Mouse (Mus musculus) limb, embryonic 14.5 days (tissue): Measurements from ENCODE around the gene Foxo4. TPM values are rescaled to one million over a fixed set of nuclear protein-coding genes. Genes with fewer than 3 reads are reported as not detected.

Source experiments
- ATAC-seq: fragments of 200-750 bp; cut with Nextera tagmentation; 2 replicates; pipeline ENCODE4 v1.8.0; 2017; ENCODE audit warnings: low read depth, moderate number of reproducible peaks, moderate TSS enrichment; ENCODE audit not compliant: low FRiP score
- DNase-seq: peaks from one replicate; pipeline ENCODE4 v3.0.0-alpha.2; 2015; ENCODE audit warnings: low spot score
- H3K27ac ChIP-seq: fragments of 300-500 bp; sonication (generic); replicated peaks from 2 replicates; pipeline ENCODE4 v1.5.1; 2014; ENCODE audit warnings: low read depth, mild to moderate bottlenecking, low read length, moderate library complexity, mixed read lengths
- H3K27me3 ChIP-seq: fragments of 300-500 bp; sonication (generic); 2 replicates; pipeline ENCODE4 v1.6.1; 2014; ENCODE audit warnings: low read length, mixed read lengths; ENCODE audit not compliant: control insufficient read depth, insufficient read depth
- H3K36me3 ChIP-seq: fragments of 300-500 bp; sonication (generic); 2 replicates; pipeline ENCODE4 v1.6.1; 2014; ENCODE audit warnings: mild to moderate bottlenecking, low read length, moderate library complexity, mixed read lengths; ENCODE audit not compliant: control insufficient read depth, insufficient read depth
- H3K4me1 ChIP-seq: fragments of 300-500 bp; sonication (generic); 2 replicates; pipeline ENCODE4 v1.6.1; 2014; ENCODE audit warnings: antibody characterized with exemption, low read length, mixed read lengths; ENCODE audit not compliant: control insufficient read depth, insufficient read depth
- H3K4me2 ChIP-seq: fragments of 300-500 bp; sonication (generic); replicated peaks from 2 replicates; pipeline ENCODE4 v1.6.1; 2014; ENCODE audit warnings: low read depth, mild to moderate bottlenecking, low read length, moderate library complexity; ENCODE audit not compliant: severe bottlenecking
- H3K4me3 ChIP-seq: fragments of 300-500 bp; sonication (generic); replicated peaks from 2 replicates; pipeline ENCODE4 v1.5.1; 2014; ENCODE audit warnings: low read length
- H3K9ac ChIP-seq: fragments of 300-500 bp; sonication (generic); 2 replicates; pipeline ENCODE4 v1.6.1; 2014; ENCODE audit warnings: mild to moderate bottlenecking, low read depth, low read length, moderate library complexity; ENCODE audit not compliant: severe bottlenecking
- H3K9me3 ChIP-seq: fragments of 300-500 bp; sonication (generic); 2 replicates; pipeline ENCODE4 v1.6.1; 2016; ENCODE audit warnings: low read length; ENCODE audit not compliant: control insufficient read depth
- POLR2A ChIP-seq: fragments of 200-500 bp; IDR thresholded peaks from 2 replicates; pipeline ENCODE4 v1.8.0; 2012; ENCODE audit warnings: inconsistent platforms, mild to moderate bottlenecking, moderate library complexity, borderline replicate concordance; ENCODE audit not compliant: insufficient read depth, insufficient read length; ENCODE audit errors: extremely low read depth
- WGBS: fragments of 180-500 bp; shearing (Covaris S2); extraction: QIAGEN DNeasy Blood & Tissue Kit; methylation state at CpG from one replicate; pipeline ENCODE4 v1.1.7; 2014; 5-methylcytosine and 5-hydroxymethylcytosine counted together
- polyA plus RNA-seq, 2 experiments: library from polyadenylated mRNA; depleted of rRNA in 1 of 2; stranded (reverse) in 1 of 2; unstranded in 1 of 2; fragments of >200 nt; fragmentation: Nextera tagmentation in 1 of 2; extraction: Ambion mirVana in 1 of 2; gene quantifications; 2 replicates each; pipeline versions ENCODE4 v1.2.1 to v1.2.3; 2012 to 2014

Foxo4 gene
- polyA plus RNA-seq, 2 experiments = 5.6 to 48.1 TPM

- Histone ChIP-seq H3K4me3 (peak within 1 kb of the TSS; percentile 42), H3K4me1 (peaks cover 6% of the 10 kb centered on the region; the same call in 1 of the 2 replicates), H3K9ac (peak within 1 kb of the TSS; percentile 46), H3K4me2 (peak within 1 kb of the TSS; percentile 50), H3K9me3 (no peaks in the 10 kb centered on the region), H3K27ac (peak within 1 kb of the TSS; percentile 67; the same call in 1 of the 2 replicates), H3K27me3 (no peaks in the 10 kb centered on the region), H3K36me3 (peaks cover 18% of the 10 kb centered on the region)
- no peak for TF ChIP-seq POLR2A
- 14% methylated on average over 16 of the region's 24 CpGs for WGBS
- DNase-seq (no peak), ATAC-seq (no peak)
These were observed 44.7 kb downstream of the Foxo4 start, which contains the start of gene Nlgn3 for GRCm38 (mm10) chrX:101299055-101299454. Gene Nlgn3, plus strand, starts transcription at chrX:101299168.

DNA sequence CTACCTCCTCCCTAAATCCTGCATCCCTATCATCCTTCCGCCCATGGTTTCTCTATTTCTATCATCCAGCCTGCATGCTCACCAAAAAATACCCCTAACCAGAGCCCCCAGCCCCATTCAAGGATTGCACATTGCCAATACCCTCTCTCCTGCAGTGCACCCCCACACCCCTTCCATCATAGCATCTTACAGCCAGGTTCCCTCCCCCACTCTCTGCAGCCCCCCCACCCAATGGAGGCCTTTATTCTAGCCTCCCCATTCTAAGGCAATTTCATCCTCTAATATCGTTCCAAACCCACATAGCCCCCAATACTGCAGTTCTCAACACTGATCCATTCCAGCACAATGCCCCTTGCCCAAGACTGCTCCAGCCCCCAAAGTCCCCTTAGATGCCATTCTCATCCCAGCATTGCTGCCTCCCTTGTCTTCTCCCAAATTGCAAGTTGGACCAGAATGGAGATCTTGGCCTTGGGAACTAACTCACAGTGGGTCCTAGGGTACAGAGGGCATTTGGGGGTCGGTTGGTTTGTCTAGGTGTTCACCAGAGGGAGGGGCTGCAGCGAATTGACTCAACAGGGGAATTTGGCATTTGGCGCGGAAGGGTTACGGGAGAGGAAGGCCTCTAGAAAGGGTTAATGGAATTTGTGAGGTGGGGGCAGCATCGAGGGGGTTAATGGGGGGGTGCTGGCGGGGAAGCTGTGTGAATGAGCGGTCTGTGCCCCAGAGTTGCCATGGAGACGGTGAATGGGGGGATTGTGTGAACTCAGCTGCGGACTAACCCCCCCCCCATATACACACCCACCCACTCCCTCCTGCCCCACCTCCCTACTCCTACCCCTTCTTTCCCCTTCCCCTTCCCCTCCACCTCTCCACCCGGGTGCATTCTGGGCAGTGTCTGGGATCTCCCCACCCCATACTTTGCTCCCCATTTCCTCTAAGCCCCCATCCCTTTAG lies 45.4 kb downstream of the Foxo4 start:
- DNase-seq (peak; percentile 12), ATAC-seq (peak; percentile 76)
- H3K4me2 ChIP-seq = peak overlapping the region; percentile 50
- H3K27me3 ChIP-seq = no peaks in the 10 kb centered on the region
- peak overlapping the region; percentile 42 for H3K4me3 ChIP-seq
- H3K9ac ChIP-seq = peak overlapping the region; percentile 46
- no peaks in the 10 kb centered on the region for H3K9me3 ChIP-seq
- TF ChIP-seq POLR2A = no peak
- H3K27ac ChIP-seq = peak overlapping the region; percentile 67; the same call in 1 of the 2 replicates
- H3K36me3 ChIP-seq = peaks cover 19% of the 10 kb centered on the region
- 27% methylated on average over 10 of the region's 13 CpGs for WGBS
- peaks cover 6% of the 10 kb centered on the region; the same call in 1 of the 2 replicates for H3K4me1 ChIP-seq

- H3K9me3 ChIP-seq = no peaks in the 10 kb centered on the region
- peaks cover 14% of the 10 kb centered on the region; the same call in 1 of the 2 replicates for H3K36me3 ChIP-seq
- H3K9ac ChIP-seq = no peak overlapping the region; the same call in 1 of the 2 replicates
- TF ChIP-seq POLR2A = no peak
- peak overlapping the region; percentile 50 for H3K4me2 ChIP-seq
- peak overlapping the region; percentile 42 for H3K4me3 ChIP-seq
- H3K4me1 ChIP-seq = peaks cover 6% of the 10 kb centered on the region; the same call in 1 of the 2 replicates
- no peaks in the 10 kb centered on the region for H3K27me3 ChIP-seq
- DNase-seq (peak; percentile 22), ATAC-seq (peak; percentile 56; the same call in 1 of the 2 replicates)
- 28% methylated on average over 13 of the region's 13 CpGs for WGBS
- 0 out of 2 replicates have a peak overlapping the region, but pooled peaks have one; percentile 38 for H3K27ac ChIP-seq
These were observed 46.2 kb downstream of the Foxo4 start for GRCm38 (mm10) chrX:101300427-101301030.

GRCm38 (mm10) chrX:101301654-101302053 lies 47.3 kb downstream of the Foxo4 start:
- ATAC-seq = no peak
- peaks cover 6% of the 10 kb centered on the region; the same call in 1 of the 2 replicates for H3K4me1 ChIP-seq
- no peaks in the 10 kb centered on the region for H3K27me3 ChIP-seq
- 68% methylated on average over 8 of the region's 9 CpGs for WGBS
- H3K4me2 ChIP-seq = peak overlapping the region; percentile 50; the same call in 1 of the 2 replicates
- no peak overlapping the region for H3K9ac ChIP-seq
- no peak for DNase-seq
- H3K36me3 ChIP-seq = peaks cover 7% of the 10 kb centered on the region; the same call in 1 of the 2 replicates
- H3K27ac ChIP-seq = no peak overlapping the region
- no peak for TF ChIP-seq POLR2A
- H3K9me3 ChIP-seq = no peaks in the 10 kb centered on the region
- no peak overlapping the region for H3K4me3 ChIP-seq

DNA sequence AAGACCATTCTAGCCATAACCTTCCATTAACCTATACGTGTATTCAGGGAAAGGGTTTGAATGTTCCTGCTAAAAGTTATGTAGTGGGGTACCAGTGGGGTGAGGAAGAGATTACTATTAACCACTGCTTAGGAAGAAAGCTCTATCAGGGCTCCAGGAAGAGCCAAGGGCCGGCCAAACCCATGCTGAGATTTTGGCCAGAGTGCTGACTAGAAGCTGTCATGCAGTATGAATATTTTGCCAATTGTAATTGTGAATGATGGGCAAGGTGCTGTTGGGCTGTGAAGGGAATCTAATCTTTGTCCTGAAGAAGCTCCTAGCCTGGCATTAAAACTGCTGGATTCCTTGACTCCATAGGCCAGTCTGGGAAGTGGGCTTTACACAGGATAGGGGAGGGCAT lies 50.3 kb downstream of the Foxo4 start:
- Histone ChIP-seq H3K36me3 (peaks cover 10% of the 10 kb centered on the region; the same call in 1 of the 2 replicates), H3K27me3 (no peaks in the 10 kb centered on the region), H3K4me1 (peaks cover 6% of the 10 kb centered on the region; the same call in 1 of the 2 replicates), H3K27ac (no peak overlapping the region), H3K9me3 (no peaks in the 10 kb centered on the region), H3K4me2 (no peak overlapping the region), H3K9ac (no peak overlapping the region), H3K4me3 (no peak overlapping the region)
- no peak for DNase-seq
- no peak for TF ChIP-seq POLR2A
- WGBS = 52% methylated on average over 2 of the region's 2 CpGs
- no peak for ATAC-seq
